Mouse (Mus musculus) cerebellum, postnatal 4 days (tissue): ENCODE data around the gene Nfatc4.

Source experiments
- DNase-seq, 2 experiments: peaks; one replicate each; pipeline ENCODE4 v3.0.0; 2022; ENCODE audit warnings: low spot score in 2 of 2, mixed read lengths in 1 of 2

Nfatc4 gene

GRCm38 (mm10) chr14:55883149-55883661 lies 60.3 kb downstream of the Nfatc4 start:
- DNase-seq, result no peak
